Mouse (Mus musculus) forebrain, embryonic 11.5 days (tissue): ENCODE measurements at regions not wholly inside any gene's neighbourhood (a gene's known extent, or its start where the extent isn't known, plus 50 kb on each side); places are given as distances from the start of the nearest gene placed in this dataset.

Experiments used
- ATAC-seq: fragments of 200-750 bp; cut with Nextera tagmentation; replicated peaks from 2 replicates; pipeline ENCODE4 v1.8.0; 2017; ENCODE audit warnings: moderate TSS enrichment; ENCODE audit not compliant: low FRiP score
- DNase-seq: peaks from one replicate; pipeline ENCODE4 v3.0.0-alpha.2; 2017; ENCODE audit warnings: low spot score
- H3K27ac ChIP-seq: fragments of 300-500 bp; sonication (generic); 2 replicates; pipeline ENCODE4 v1.5.1; 2014; ENCODE audit warnings: low read depth, low read length
- H3K27me3 ChIP-seq: fragments of 300-500 bp; sonication (generic); 2 replicates; pipeline ENCODE4 v1.6.1; 2014; ENCODE audit warnings: mild to moderate bottlenecking, low read length, mixed read lengths; ENCODE audit not compliant: control insufficient read depth, insufficient read depth
- H3K36me3 ChIP-seq: fragments of 300-500 bp; sonication (generic); 2 replicates; pipeline ENCODE4 v1.6.1; 2014; ENCODE audit warnings: mild to moderate bottlenecking, low read length, moderate library complexity, mixed read lengths; ENCODE audit not compliant: control insufficient read depth, insufficient read depth
- H3K4me1 ChIP-seq: fragments of 300-500 bp; sonication (generic); replicated peaks from 2 replicates; pipeline ENCODE4 v1.6.1; 2014; ENCODE audit warnings: low read length, mixed read lengths; ENCODE audit not compliant: control insufficient read depth, insufficient read depth
- H3K4me2 ChIP-seq: fragments of 300-500 bp; sonication (generic); 2 replicates; pipeline ENCODE4 v1.6.1; 2014; ENCODE audit warnings: low read depth, mild to moderate bottlenecking, low read length, moderate library complexity, mixed read lengths; ENCODE audit not compliant: severe bottlenecking
- H3K4me3 ChIP-seq: fragments of 300-500 bp; sonication (generic); 2 replicates; pipeline ENCODE4 v1.5.1; 2014; ENCODE audit warnings: low read depth, low read length
- H3K9ac ChIP-seq: fragments of 300-500 bp; sonication (generic); 2 replicates; pipeline ENCODE4 v1.6.1; 2014; ENCODE audit warnings: low read length
- H3K9me3 ChIP-seq: fragments of 300-500 bp; sonication (generic); 2 replicates; pipeline ENCODE4 v1.6.1; 2016; ENCODE audit warnings: low read length, mixed read lengths; ENCODE audit not compliant: control insufficient read depth
- WGBS: fragments of 180-500 bp; shearing (Covaris S2); extraction: QIAGEN DNeasy Blood & Tissue Kit; methylation state at CpG from one replicate; pipeline ENCODE4 v1.1.7; 2014; 5-methylcytosine and 5-hydroxymethylcytosine counted together

DNA sequence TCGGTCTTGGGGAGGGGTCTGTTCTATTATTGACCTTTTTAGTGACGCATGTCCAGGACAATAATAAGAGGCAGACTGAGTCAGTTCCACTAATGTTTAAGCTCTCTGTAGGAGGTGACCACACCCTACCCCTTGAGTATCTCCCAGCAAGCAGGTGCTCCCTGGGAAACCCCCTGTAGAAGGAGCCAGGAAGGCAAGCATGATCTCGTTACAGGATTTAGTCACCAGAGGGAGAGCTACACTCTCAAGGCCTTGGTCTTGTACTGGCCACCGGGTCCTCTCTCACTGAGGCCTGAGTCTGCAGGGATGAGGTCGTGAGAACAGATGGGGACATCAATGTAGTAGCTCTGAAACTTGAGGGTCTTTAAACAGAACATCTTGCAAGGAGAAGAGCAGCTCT is 55.3 kb upstream of the Ccnd2 start:
- WGBS: 75% methylated on average over 5 of the region's 5 CpGs
- DNase-seq (no peak), ATAC-seq (no peak)

DNA sequence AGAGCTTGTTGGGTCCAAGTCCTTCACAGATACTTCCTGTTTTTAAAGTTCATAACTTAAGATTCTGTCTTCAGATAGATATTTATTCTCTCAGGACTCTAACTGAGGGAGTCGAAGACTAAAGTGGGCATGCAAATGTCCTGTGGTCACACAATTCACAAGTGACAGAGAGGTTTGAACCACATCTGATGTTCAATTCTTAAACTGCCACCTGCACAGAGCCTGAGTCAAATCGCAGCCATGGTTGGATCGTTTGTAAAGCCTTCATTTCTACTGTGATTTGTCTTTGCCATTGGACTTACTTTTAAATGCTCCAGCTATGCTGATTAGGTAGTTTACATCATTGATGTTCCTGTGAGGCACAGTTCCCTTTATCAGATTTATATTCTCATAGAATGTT is 61.4 kb upstream of the Ccnd2 start:
- Histone ChIP-seq H3K27me3 (no peaks in the 10 kb centered on the region), H3K4me3 (no peak overlapping the region), H3K9ac (no peak overlapping the region), H3K9me3 (no peaks in the 10 kb centered on the region), H3K36me3 (no peaks in the 10 kb centered on the region), H3K4me1 (no peaks in the 10 kb centered on the region), H3K4me2 (no peak overlapping the region), H3K27ac (no peak overlapping the region)
- WGBS: 87% methylated on average over 3 of the region's 3 CpGs
- DNase-seq (no peak), ATAC-seq (no peak)

More for the DNA sequence above, 55.3 kb upstream of the Ccnd2 start:
- H3K27ac ChIP-seq: no peak overlapping the region
- no peak overlapping the region for H3K4me2 ChIP-seq
- no peaks in the 10 kb centered on the region for H3K36me3 ChIP-seq
- no peaks in the 10 kb centered on the region for H3K4me1 ChIP-seq
- no peak overlapping the region for H3K9ac ChIP-seq
- no peaks in the 10 kb centered on the region for H3K9me3 ChIP-seq
- H3K4me3 ChIP-seq: no peak overlapping the region
- no peaks in the 10 kb centered on the region for H3K27me3 ChIP-seq

- no peak overlapping the region for H3K27ac ChIP-seq
- H3K9me3 ChIP-seq: no peaks in the 10 kb centered on the region
- no peak overlapping the region for H3K4me3 ChIP-seq
- H3K36me3 ChIP-seq: no peaks in the 10 kb centered on the region
- H3K4me1 ChIP-seq: no peaks in the 10 kb centered on the region
- ATAC-seq (no peak), DNase-seq (no peak)
- no peak overlapping the region for H3K4me2 ChIP-seq
- WGBS: 80% methylated on average over 4 of the region's 4 CpGs
- H3K9ac ChIP-seq: no peak overlapping the region
- H3K27me3 ChIP-seq: no peaks in the 10 kb centered on the region
Measured at GRCm38 (mm10) chr6:127215915-127216314, 63.9 kb upstream of the Ccnd2 start.

DNA sequence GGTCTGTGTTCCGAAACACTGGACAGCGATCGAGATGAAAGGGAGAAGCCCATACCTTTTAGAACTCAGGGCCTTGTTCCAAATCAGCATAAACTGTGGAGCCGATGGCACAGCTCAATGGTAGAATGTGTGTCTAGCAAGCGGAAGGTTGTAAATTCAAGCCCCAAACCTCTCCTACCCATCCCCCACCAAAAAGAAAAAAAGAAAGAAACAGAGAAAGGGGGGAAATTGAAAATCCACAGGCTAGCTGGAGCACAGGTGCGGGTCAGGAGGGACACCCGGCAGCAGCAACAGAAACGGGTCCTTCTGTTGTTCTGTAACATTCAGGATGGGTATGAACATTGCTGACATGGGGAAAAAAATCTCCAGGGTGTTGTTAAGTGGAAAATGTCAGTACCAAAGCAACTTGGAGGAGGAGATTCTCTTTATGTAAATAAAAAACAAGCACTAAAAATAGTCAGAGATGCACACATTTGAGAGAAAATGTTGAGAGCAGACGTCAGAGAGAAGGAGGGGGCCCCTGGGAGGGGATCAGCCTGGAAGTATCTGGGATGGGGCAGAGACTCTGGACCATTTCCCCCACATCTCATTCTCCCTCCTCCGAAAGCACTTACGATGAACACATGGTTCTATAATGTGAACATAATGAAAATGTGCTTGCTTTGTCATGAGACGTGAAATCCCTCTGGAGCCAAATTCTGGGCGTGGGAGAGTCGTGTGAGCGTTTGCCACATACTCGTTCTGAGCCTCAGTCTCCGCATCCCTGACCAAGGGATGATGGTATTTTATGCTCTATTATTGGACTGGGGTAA is 66.8 kb upstream of the Ccnd2 start:
- Histone ChIP-seq H3K36me3 (no peaks in the 10 kb centered on the region), H3K4me2 (no peak overlapping the region), H3K4me3 (no peak overlapping the region), H3K4me1 (no peaks in the 10 kb centered on the region), H3K9ac (no peak overlapping the region), H3K9me3 (no peaks in the 10 kb centered on the region), H3K27me3 (no peaks in the 10 kb centered on the region), H3K27ac (no peak overlapping the region)
- ATAC-seq: no peak
- DNase-seq: no peak
- 84% methylated on average over 17 of the region's 17 CpGs for WGBS

- 81% methylated on average over 7 of the region's 7 CpGs for WGBS
- DNase-seq (no peak), ATAC-seq (no peak)
- Histone ChIP-seq H3K4me2 (no peak overlapping the region), H3K4me1 (no peaks in the 10 kb centered on the region), H3K27ac (no peak overlapping the region), H3K9ac (no peak overlapping the region), H3K9me3 (no peaks in the 10 kb centered on the region), H3K36me3 (no peaks in the 10 kb centered on the region), H3K4me3 (no peak overlapping the region), H3K27me3 (no peaks in the 10 kb centered on the region)
Measured at GRCm38 (mm10) chr6:127219446-127219802, 67.4 kb upstream of the Ccnd2 start.

- 86% methylated on average over 5 of the region's 5 CpGs for WGBS
Measured at GRCm38 (mm10) chr6:127226242-127226983, 74.4 kb upstream of the Ccnd2 start.

DNA sequence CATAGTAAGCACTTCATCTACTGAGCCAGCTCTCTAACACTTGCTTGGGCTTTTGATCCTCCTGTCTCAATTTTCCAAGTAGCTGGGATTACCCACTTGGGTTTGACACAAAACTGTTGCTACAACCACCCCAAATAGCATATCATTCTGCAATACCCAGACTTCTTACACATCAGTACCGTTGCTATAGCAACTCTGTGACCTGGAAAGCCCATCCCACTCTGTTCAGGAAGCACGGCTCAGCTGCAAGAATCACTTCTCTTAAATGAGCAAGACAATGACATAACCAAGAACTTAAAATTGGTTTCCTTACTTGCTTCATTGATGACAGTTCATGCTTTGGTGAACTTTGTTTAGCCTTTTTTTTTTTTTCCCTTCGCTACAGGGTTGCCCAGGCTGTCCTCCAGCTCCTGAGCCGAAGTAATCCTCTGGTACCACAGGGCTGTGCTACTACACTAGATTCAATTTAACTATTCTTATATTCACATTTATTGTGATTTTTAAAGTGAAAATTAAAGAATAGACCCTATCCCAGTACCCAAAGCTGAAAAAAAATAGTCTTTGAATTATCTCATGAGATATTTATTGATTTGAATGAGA is 84.6 kb upstream of the Ccnd2 start:
- Histone ChIP-seq H3K4me1 (no peaks in the 10 kb centered on the region), H3K27me3 (no peaks in the 10 kb centered on the region), H3K4me3 (no peak overlapping the region), H3K9me3 (no peaks in the 10 kb centered on the region), H3K36me3 (no peaks in the 10 kb centered on the region), H3K4me2 (no peak overlapping the region), H3K27ac (no peak overlapping the region), H3K9ac (no peak overlapping the region)
- 71% methylated on average over 4 of the region's 4 CpGs for WGBS
- DNase-seq: no peak
- ATAC-seq: no peak

More at GRCm38 (mm10) chr6:127226242-127226983, 74.4 kb upstream of the Ccnd2 start:
- H3K9me3 ChIP-seq: no peaks in the 10 kb centered on the region
- H3K27me3 ChIP-seq: no peaks in the 10 kb centered on the region
- H3K4me1 ChIP-seq: no peaks in the 10 kb centered on the region
- ATAC-seq (no peak), DNase-seq (no peak)
- no peak overlapping the region for H3K4me3 ChIP-seq
- no peaks in the 10 kb centered on the region for H3K36me3 ChIP-seq
- H3K4me2 ChIP-seq: no peak overlapping the region
- H3K9ac ChIP-seq: no peak overlapping the region
- no peak overlapping the region for H3K27ac ChIP-seq

DNA sequence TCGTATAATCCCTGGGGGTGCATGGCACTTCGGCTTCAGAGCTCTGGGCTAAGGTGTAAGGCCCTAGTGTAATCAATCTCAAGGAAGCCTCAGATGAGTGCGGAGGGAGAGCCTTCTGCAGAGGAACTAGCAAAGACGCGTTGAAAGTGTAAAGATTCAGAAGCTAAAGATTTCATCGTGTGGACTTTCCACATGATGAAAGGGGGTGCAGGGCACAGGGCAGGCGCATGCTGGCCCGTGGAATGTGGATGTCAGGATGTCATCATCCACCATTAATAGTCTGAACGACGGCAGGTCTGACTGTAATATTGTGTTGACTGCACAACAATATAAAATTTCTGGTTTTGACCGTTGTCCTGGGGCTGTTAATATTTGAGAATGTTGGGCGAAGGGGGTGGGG is 85.2 kb upstream of the Ccnd2 start:
- H3K9me3 ChIP-seq: no peaks in the 10 kb centered on the region
- no peak overlapping the region for H3K4me2 ChIP-seq
- H3K27ac ChIP-seq: no peak overlapping the region
- no peaks in the 10 kb centered on the region for H3K4me1 ChIP-seq
- 90% methylated on average over 12 of the region's 12 CpGs for WGBS
- H3K36me3 ChIP-seq: no peaks in the 10 kb centered on the region
- ATAC-seq (no peak), DNase-seq (no peak)
- no peak overlapping the region for H3K9ac ChIP-seq
- no peak overlapping the region for H3K4me3 ChIP-seq
- no peaks in the 10 kb centered on the region for H3K27me3 ChIP-seq
